In the genomic region with DNA sequence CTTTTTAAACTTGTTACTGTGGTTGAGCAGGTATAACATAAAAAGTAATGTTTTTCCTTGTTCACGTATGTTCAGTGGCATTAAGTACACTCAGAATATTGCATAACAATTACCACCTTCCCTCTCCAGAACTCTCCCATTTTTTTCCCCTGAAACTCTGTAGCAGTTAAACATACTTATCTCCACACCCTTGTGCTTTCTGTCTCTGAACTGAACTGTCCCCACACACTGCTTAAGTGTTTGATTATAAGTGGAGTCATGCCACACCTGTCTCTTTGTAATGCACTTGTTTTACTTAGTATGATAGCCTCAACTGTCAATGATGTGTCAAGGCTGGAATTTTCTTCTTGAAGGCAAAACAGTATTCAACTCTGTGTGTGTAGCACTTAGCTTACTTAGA, we compare ENCODE assay signal across 23 mouse cellular contexts.
"Had no signal": no experiment of that assay in that cellular context is flagged by ENCODE, and none has a peak within 500 bp of the region (broad histone marks: within the 10 kb centered on the region; RNA-seq: fewer than 3 reads in every experiment).

No protein-coding gene starts in this region.

- H3K27me3 ChIP-seq: heart, embryonic 12.5 days; hindbrain, embryonic 12.5 days; limb, embryonic 12.5 days had no signal

- H3K36me3 ChIP-seq: heart, embryonic 12.5 days; hindbrain, embryonic 10.5 days; hindbrain, embryonic 12.5 days; limb, embryonic 10.5 days; limb, embryonic 12.5 days had no signal

- H3K9me3 ChIP-seq: heart, embryonic 12.5 days; hindbrain, embryonic 10.5 days; hindbrain, embryonic 12.5 days; limb, embryonic 10.5 days; limb, embryonic 12.5 days had no signal

- H3K4me2 ChIP-seq: heart, embryonic 12.5 days; hindbrain, embryonic 12.5 days; hindbrain, embryonic 14.5 days; limb, embryonic 12.5 days; liver, embryonic 11.5 days had no signal

- H3K4me3 ChIP-seq: heart, adult 2 months; heart, embryonic 12.5 days; hindbrain, embryonic 10.5 days; hindbrain, embryonic 12.5 days; layer of hippocampus, adult 2 months; left cerebral cortex, adult 2 months; limb, embryonic 10.5 days; limb, embryonic 12.5 days had no signal

- H3K4me1 ChIP-seq: hindbrain, embryonic 10.5 days; hindbrain, embryonic 12.5 days; limb, embryonic 10.5 days; limb, embryonic 12.5 days had no signal

- H3K27ac ChIP-seq: heart, adult 2 months; hindbrain, embryonic 10.5 days; hindbrain, embryonic 12.5 days; hindbrain, embryonic 14.5 days; layer of hippocampus, adult 2 months; left cerebral cortex, adult 2 months; limb, embryonic 10.5 days; limb, embryonic 12.5 days had no signal

- ATAC-seq: hindbrain, embryonic 16.5 days; inflammation-experienced regulatory T-cells, adult 6 months had no signal

- H3K9ac ChIP-seq: heart, embryonic 12.5 days; hindbrain, embryonic 12.5 days; hindbrain, embryonic 14.5 days; limb, embryonic 12.5 days had no signal

- DNase-seq: gastrocnemius, postnatal 14 days; gastrocnemius, postnatal 36 days; heart, adult 11 months; heart, adult 2 months; heart, postnatal 10 days; heart, postnatal 4 days; kidney, adult 11 months; kidney, adult 2 months; kidney, postnatal 10 days; kidney, postnatal 25 days; kidney, postnatal 4 days; liver had no signal
